Mouse (Mus musculus) heart, postnatal 4 days (tissue): ENCODE measurements at regions not wholly inside any gene's neighbourhood (a gene's known extent, or its start where the extent isn't known, plus 50 kb on each side); places are given as distances from the start of the nearest gene placed in this dataset.

Source experiments
- DNase-seq: peaks from one replicate; pipeline ENCODE4 v3.0.0; 2021

GRCm38 (mm10) chr1:19754346-19754745, 545.6 kb downstream of the Tfap2b start:
- DNase-seq = no peak

GRCm38 (mm10) chr1:19757921-19758436, 549.3 kb downstream of the Tfap2b start:
- DNase-seq = no peak

- DNase-seq = no peak
Observed at GRCm38 (mm10) chr1:19766879-19767278, 558.2 kb downstream of the Tfap2b start.

GRCm38 (mm10) chr1:19772266-19772665, 563.6 kb downstream of the Tfap2b start:
- no peak for DNase-seq

GRCm38 (mm10) chr1:19774502-19774901, 565.8 kb downstream of the Tfap2b start:
- no peak for DNase-seq

GRCm38 (mm10) chr1:19777542-19777941, 568.8 kb downstream of the Tfap2b start:
- no peak for DNase-seq

- no peak for DNase-seq
Observed at GRCm38 (mm10) chr1:19786971-19787370, 578.3 kb downstream of the Tfap2b start.

GRCm38 (mm10) chr1:19794124-19794523, 585.4 kb downstream of the Tfap2b start:
- DNase-seq = no peak

GRCm38 (mm10) chr1:19825887-19826286, 617.2 kb downstream of the Tfap2b start:
- DNase-seq = no peak

- no peak for DNase-seq
Observed at GRCm38 (mm10) chr1:19826455-19827366, 618.0 kb downstream of the Tfap2b start.

- DNase-seq = peak; percentile 51
Observed at GRCm38 (mm10) chr1:19849918-19850317, 641.2 kb downstream of the Tfap2b start.

GRCm38 (mm10) chr1:19857250-19857649, 648.5 kb downstream of the Tfap2b start:
- DNase-seq = no peak

- DNase-seq = no peak
Observed at GRCm38 (mm10) chr1:19868478-19868877, 659.8 kb downstream of the Tfap2b start.

GRCm38 (mm10) chr1:19881193-19881592, 672.5 kb downstream of the Tfap2b start:
- no peak for DNase-seq

- DNase-seq = no peak
Observed at GRCm38 (mm10) chr1:19899426-19899825, 690.7 kb downstream of the Tfap2b start.

- DNase-seq = no peak
Observed at GRCm38 (mm10) chr1:19899889-19900310, 691.2 kb downstream of the Tfap2b start.

GRCm38 (mm10) chr1:19900983-19901531, 692.3 kb downstream of the Tfap2b start:
- no peak for DNase-seq

GRCm38 (mm10) chr1:19912194-19912846, 703.6 kb downstream of the Tfap2b start:
- no peak for DNase-seq

GRCm38 (mm10) chr1:19918762-19919161, 699.1 kb downstream of the Pkhd1 start:
- DNase-seq = no peak

GRCm38 (mm10) chr1:19927192-19927591, 690.7 kb downstream of the Pkhd1 start:
- DNase-seq = no peak

- DNase-seq = no peak
Observed at GRCm38 (mm10) chr1:19927736-19928327, 690.0 kb downstream of the Pkhd1 start.

GRCm38 (mm10) chr1:19951050-19951679, 666.7 kb downstream of the Pkhd1 start:
- no peak for DNase-seq
